Mouse (Mus musculus): Measurements from ENCODE around the gene Sp3.
"Not testable (repeated sequence)": the region's sequence is repeated elsewhere in the genome, so short reads cannot be mapped to it uniquely, and the experiment has no call there.

Gene Sp3

DNA sequence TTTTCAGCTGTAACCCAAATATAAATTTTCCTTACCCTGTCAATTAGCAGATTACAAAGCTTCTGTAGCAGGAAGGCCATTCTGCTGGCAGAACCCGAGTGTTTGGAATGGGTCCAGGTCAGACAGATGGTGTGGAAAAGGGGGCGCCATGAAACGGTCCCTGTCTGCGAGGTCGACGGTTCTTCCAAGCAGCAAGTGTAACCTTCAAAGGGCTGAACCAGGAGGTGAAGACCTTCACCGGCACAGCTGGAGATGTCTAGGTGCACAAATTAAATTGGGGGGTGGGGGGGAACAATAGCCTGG, 66.8 kb downstream of the Sp3 start:
- DNase-seq = no peak

DNA sequence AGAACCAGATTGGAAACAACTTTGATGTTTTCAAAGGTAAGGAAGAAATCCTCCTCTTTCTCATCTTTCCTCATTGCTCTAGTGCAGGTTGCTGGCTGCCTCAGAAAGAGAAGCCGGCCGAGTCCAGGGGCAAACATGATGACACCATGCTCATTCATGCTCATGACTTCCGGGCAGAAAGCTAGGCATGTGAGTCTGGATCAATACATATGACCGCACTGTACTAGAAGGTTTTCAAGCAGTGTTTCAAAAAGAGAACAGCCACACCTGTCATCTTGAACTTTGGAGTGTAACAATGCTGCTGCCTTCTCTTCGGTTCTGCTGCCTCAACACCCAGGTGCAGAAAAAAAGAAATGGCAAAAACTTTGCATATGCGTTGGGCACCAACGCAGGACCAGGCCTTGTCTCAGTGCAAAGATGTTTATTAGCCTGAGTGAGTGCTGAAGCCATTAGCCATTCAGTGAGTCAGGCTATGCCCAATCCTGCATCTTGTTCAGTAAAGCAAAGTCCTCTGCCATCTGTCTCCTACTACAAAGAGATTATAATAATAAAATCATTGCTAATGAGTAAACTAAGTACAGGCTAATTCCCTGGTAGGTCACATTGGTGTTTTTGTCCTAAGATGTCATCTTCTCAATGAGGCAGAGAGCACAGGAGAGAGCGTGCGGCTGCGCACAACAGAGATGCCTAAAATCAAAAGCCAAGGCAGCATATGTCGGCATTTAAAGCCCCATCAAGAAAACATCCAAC, 67.4 kb downstream of the Sp3 start:
- DNase-seq = no peak

DNA sequence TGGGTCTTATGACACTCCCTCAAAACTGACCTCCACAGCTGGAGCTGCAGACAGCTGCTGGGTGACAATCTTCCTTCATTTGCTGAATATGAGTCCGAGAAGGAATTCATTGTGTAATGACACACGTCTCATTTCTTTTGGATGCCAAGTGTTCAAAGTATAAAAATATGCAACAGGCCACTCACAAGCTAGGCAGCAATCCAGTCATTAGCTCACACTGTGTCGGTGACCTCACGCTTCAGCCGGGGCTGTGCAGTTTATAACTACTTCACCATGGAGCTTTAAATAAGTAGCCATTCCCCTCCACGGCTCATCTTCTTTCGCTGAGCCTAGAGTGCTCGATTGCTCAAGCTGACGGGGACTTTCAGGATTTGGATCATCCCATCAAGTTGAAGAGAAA, 68.7 kb downstream of the Sp3 start:
- no peak for DNase-seq

DNA sequence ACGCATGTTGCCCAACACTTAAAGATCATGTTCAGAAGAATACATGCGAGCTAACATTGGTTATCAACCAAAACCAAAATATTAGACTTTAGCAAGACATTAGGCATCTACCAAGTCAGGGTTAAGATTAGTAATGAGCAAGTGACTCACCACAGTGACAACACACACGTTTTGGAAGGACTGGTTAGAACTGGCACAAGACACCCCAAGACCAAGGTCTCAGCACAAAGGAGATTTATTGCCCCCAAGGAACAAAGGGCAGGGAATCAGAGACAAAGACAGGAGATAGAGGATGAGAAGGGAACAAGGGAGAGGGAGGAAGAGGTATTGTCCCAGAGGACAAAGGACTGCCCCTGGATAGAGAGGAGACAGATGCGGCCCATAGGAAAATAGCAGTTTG, 71.2 kb downstream of the Sp3 start:
- DNase-seq = no peak

DNA sequence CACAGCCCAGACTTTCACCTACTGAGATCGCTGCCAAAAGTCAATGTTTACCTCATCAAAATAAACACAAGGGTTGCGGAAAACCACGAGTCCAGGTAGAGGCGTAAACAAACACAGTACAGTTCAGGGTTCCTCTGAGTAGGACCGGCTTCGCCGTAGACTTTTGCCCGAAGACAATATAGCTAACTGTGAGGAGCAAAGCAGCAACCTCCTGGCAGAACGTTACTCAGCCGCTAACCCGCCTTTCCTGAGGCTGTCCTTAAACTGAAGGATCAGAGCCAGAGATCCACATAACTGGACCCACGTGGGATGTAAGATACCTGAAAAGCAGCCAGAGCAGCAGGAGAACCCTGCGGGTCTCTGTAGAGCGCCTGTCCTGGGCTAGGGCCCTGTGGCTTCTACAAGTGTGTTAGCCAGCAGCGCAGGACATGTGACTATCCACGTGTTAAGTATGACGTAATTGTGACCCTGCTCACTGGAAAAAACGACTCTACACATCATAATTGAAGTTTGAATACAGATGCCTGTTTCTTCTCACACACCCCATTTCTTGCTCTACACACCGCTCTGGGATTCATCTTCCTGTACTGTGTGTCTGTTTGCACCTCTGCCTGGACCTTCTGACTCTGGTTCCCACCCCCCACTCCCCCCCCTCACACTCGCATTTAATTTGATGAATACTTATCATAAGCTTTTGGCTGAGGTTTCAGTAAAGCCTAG, 71.9 kb downstream of the Sp3 start:
- DNase-seq = no peak

DNA sequence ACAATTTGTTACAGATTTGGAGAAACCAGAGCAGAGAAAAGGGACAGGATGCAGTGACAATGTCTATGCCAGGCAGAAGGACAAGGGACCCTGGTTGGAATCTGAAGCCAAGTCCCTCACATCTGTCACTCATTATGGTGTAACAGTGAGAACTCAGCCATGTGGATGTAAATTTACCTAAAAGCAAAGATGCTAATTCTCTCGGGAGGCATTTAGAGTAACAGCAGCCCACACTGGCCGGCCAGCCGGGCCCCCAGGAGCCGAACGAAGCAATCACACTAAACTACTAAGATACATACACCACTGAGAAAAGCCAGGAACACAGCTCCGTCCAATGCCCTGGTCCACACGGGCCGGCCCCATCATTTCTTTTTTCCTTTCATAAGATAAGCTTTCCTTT, 73.5 kb downstream of the Sp3 start:
- no peak for DNase-seq

DNA sequence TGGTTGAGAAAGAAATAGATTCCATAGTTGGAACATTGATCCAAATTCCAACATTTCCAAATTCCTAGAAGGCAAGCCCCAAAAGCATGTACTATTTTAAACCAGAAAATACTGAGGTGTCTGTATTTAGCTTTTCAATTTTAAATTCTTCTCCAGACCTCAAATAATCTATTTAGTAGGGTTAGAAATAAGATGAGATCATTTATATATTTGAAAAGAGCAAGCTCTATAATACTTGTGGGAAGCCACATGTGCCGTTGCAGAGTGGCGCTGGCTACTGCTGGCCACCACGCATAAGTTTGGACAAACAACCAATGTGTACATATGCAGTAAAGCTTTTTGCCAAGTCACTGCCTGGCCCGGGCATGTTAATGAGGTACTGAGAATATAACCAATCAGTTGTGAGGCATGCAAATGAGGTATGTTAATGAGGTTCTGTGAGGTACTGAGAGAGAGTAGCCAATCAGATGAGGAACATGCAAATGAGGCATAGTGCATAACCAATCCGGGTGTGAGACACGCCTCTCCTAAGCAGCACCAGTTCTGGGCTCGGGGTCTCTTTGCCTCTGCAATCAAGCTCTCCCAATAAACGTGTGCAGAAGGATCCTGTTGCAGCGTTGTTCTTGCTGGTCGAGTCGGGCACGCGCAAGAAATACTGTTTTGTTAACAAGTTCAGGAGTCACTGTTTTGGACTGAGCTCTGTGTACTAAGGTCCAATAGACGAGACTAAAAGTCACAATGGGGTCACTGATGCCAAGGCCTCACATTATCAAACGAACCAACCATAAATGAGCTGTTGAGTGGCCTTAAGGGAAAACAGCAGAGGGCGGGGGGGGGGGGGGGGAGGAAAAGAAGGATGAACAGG, 77.2 kb downstream of the Sp3 start:
- DNase-seq = not testable (repeated sequence)

DNA sequence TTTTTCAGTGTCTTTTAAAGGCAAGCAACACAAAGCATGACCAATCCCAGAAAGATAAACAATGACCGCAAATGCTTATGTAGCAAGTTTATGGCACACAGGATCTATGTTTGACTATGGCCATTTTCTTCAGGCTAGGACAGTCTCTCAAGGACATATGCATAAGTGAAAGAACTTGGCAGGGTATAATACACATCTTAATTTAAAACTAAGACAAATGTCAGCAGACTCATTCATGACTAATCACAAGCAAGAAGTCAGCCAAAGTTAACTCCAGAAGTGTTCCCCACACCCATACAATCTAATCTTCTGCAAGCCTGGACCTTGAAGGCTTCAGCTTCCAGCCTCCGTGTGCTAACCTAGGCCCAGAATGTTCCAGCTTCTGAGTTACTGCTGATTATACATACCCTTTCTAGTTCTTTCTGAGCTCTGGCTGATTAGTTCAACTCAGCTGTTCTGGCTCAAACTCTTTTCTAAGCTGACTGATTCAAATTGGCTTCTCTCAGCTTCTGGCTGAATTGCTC, 81.4 kb downstream of the Sp3 start:
- DNase-seq = no peak

DNA sequence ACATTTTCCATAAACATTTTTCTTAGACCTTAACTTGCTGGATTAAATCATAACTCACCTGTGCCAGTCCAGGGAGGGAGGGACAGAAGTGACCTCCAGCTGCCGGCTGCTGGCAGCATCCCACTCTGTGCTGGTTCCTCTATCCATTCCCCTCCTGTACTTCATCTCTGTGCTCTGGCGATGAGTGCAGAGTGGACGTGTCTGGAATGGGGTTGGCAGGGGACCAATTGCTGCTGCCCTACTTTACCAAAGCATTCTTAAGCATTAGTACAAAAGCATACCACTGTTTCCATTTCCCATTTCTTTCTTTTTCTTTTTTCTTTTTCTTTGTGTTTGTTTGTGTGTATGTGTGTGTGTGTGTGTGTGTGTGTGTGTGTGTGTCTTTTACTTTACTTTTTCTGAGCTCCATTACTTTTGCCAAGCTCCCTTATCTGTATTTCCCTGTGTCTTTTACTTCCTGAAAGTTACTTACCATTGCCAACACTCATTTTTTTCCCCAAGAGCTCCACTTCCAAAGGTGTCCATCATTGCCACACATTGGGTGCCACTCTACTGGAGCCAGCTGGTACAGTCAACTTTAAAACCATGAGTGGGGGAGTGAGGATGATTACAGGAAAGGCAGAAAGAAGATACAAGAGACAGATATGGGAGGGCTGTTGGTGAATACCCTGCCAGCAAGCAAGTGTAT, 82.0 kb downstream of the Sp3 start:
- DNase-seq = no peak

DNA sequence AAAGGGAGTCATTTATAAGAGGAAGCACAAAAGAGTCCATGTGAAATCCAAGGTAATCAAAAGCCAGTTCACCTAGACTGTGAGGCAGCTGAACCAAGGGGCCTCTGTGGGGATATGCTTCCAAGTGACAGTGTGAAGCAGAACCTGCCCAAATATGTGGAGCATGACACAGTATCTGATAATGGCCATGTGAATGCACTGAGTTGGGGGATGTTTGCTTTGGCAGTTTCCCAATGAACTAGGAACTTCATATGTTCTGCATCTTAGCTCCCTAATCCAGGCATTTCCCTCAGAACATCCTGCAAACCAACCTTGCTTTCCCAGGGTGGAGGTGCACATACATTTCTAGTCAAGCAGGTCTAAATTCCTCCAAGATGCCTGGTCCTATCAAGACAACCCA, 90.4 kb downstream of the Sp3 start:
- DNase-seq = no peak

Data from right cerebral cortex, postnatal 14 days (tissue).